Comparison of ENCODE assay signal across 15 mouse cellular contexts in genomic region chr16:5496051-5496685, GRCm38 (mm10).
DNase-seq lines count a peak whose midpoint lies in the region; ATAC-seq and TF ChIP-seq lines count a peak whose summit lies in the region.
"Had no signal": no experiment of that assay in that cellular context is flagged by ENCODE, and none has a peak within 500 bp of the region (broad histone marks: within the 10 kb centered on the region; RNA-seq: fewer than 3 reads in every experiment).

No protein-coding gene starts in this region.

- H3K9me3 ChIP-seq in hindbrain, embryonic 12.5 days (replicated peaks), result no peaks in the 10 kb centered on the region
- H3K9me3 ChIP-seq in hindbrain, postnatal 0 days (ENCODE audit: low read length), result no peaks in the 10 kb centered on the region
- no peaks in the 10 kb centered on the region for H3K9me3 ChIP-seq in hindbrain, embryonic 13.5 days
- H3K9me3 ChIP-seq: embryonic facial prominence, embryonic 13.5 days; heart, embryonic 13.5 days; hindbrain, embryonic 15.5 days; liver, embryonic 13.5 days had no signal

- H3K27me3 ChIP-seq in hindbrain, embryonic 12.5 days, result no peaks in the 10 kb centered on the region
- H3K27me3 ChIP-seq in hindbrain, postnatal 0 days (ENCODE audit: insufficient read depth, low read length), result no peaks in the 10 kb centered on the region
- H3K27me3 ChIP-seq in Patski, result no peaks in the 10 kb centered on the region
- no peaks in the 10 kb centered on the region for H3K27me3 ChIP-seq in hindbrain, embryonic 13.5 days
- no peaks in the 10 kb centered on the region for H3K27me3 ChIP-seq in thymus, adult 2 months (ENCODE audit: control insufficient read depth, insufficient read depth, low read length)
- H3K27me3 ChIP-seq: embryonic facial prominence, embryonic 13.5 days; heart, embryonic 13.5 days; hindbrain, embryonic 15.5 days; liver, embryonic 13.5 days had no signal

- peaks cover 19% of the 10 kb centered on the region for H3K4me1 ChIP-seq in hindbrain, embryonic 12.5 days
- H3K4me1 ChIP-seq in hindbrain, postnatal 0 days (ENCODE audit: insufficient read depth, low read length), result no peaks in the 10 kb centered on the region
- peaks cover 14% of the 10 kb centered on the region for H3K4me1 ChIP-seq in hindbrain, embryonic 13.5 days (replicated peaks)
- H3K4me1 ChIP-seq in thymus, adult 2 months (replicated peaks; ENCODE audit: control insufficient read depth, insufficient read depth, low read length), result no peaks in the 10 kb centered on the region
- H3K4me1 ChIP-seq: heart, embryonic 13.5 days; hindbrain, embryonic 15.5 days; liver, embryonic 13.5 days had no signal

- in situ Hi-C loops in Patski (cut with MboI; ENCODE audit: low pct_unique_long_range_greater_than_20kb), result no loop called here

- H3K4me2 ChIP-seq in hindbrain, embryonic 12.5 days (replicated peaks), result no peak overlapping the region
- H3K4me2 ChIP-seq in hindbrain, postnatal 0 days (ENCODE audit: low read depth, low read length), result no peak overlapping the region
- no peak overlapping the region for H3K4me2 ChIP-seq in hindbrain, embryonic 13.5 days
- H3K4me2 ChIP-seq: embryonic facial prominence, embryonic 13.5 days; heart, embryonic 13.5 days; hindbrain, embryonic 15.5 days; liver, embryonic 13.5 days had no signal

- TF ChIP-seq CTCF in hindbrain, postnatal 0 days (IDR thresholded peaks at IDR 0.05; ENCODE audit: low read depth), result no peak
- no peak for TF ChIP-seq CTCF in Patski (IDR thresholded peaks at IDR 0.05)
- no peak for TF ChIP-seq CTCF in thymus, adult 2 months (IDR thresholded peaks at IDR 0.05; ENCODE audit: borderline replicate concordance, control insufficient read depth, extremely low read depth, insufficient read depth, low read length, poor library complexity)

- POLR2A ChIA-PET in Patski (lab: Charles Lee), result interaction anchor here (0.5 kb wide), 1 partner anchor 653 kb away, joined by 4 read pairs; no protein-coding TSS in a partner anchor

- peak; percentile 77 for ATAC-seq in hindbrain, embryonic 12.5 days (ENCODE audit: low FRiP score)
- no peak; the same call in 1 of the 2 replicates for ATAC-seq in hindbrain, postnatal 0 days
- peak; percentile 78 for ATAC-seq in Patski
- 0 out of 2 replicates have a peak, but pooled peaks have one; percentile 39 for ATAC-seq in hindbrain, embryonic 13.5 days (ENCODE audit: low FRiP score)

- no peaks in the 10 kb centered on the region for H3K36me3 ChIP-seq in hindbrain, embryonic 12.5 days
- no peaks in the 10 kb centered on the region for H3K36me3 ChIP-seq in hindbrain, postnatal 0 days (ENCODE audit: insufficient read depth, low read length)
- no peaks in the 10 kb centered on the region for H3K36me3 ChIP-seq in hindbrain, embryonic 13.5 days
- H3K36me3 ChIP-seq in thymus, adult 2 months (ENCODE audit: control insufficient read depth, insufficient read depth, low read length), result no peaks in the 10 kb centered on the region
- H3K36me3 ChIP-seq: embryonic facial prominence, embryonic 13.5 days; heart, embryonic 13.5 days; hindbrain, embryonic 15.5 days; liver, embryonic 13.5 days had no signal

- no peak overlapping the region for H3K4me3 ChIP-seq in hindbrain, embryonic 12.5 days
- H3K4me3 ChIP-seq in hindbrain, postnatal 0 days (ENCODE audit: low read length), result no peak overlapping the region
- no peak overlapping the region for H3K4me3 ChIP-seq in hindbrain, embryonic 13.5 days
- H3K4me3 ChIP-seq in thymus, adult 2 months (ENCODE audit: control insufficient read depth, insufficient read depth, low read length), result no peak overlapping the region
- H3K4me3 ChIP-seq: embryonic facial prominence, embryonic 13.5 days; heart, embryonic 13.5 days; hindbrain, embryonic 15.5 days; liver, embryonic 13.5 days had no signal

- no peak for TF ChIP-seq POLR2A in thymus, adult 2 months (IDR thresholded peaks at IDR 0.05; ENCODE audit: control insufficient read depth, extremely low read depth, insufficient read depth, low read length, poor library complexity)

- H3K27ac ChIP-seq in hindbrain, embryonic 12.5 days, result no peak overlapping the region
- H3K27ac ChIP-seq in hindbrain, postnatal 0 days, result no peak overlapping the region
- no peak overlapping the region for H3K27ac ChIP-seq in hindbrain, embryonic 13.5 days
- no peak overlapping the region for H3K27ac ChIP-seq in thymus, adult 2 months (ENCODE audit: control insufficient read depth, insufficient read depth, low read length)
- H3K27ac ChIP-seq: embryonic facial prominence, embryonic 13.5 days; heart, embryonic 13.5 days; hindbrain, embryonic 15.5 days; liver, embryonic 13.5 days had no signal

- no peak overlapping the region for H3K9ac ChIP-seq in hindbrain, embryonic 12.5 days
- H3K9ac ChIP-seq in hindbrain, postnatal 0 days (replicated peaks; ENCODE audit: low read length), result no peak overlapping the region
- H3K9ac ChIP-seq in hindbrain, embryonic 13.5 days, result no peak overlapping the region
- H3K9ac ChIP-seq: embryonic facial prominence, embryonic 13.5 days; heart, embryonic 13.5 days; hindbrain, embryonic 15.5 days; liver, embryonic 13.5 days had no signal

- CTCF ChIA-PET in Patski (lab: Charles Lee), result interaction anchor here (0.6 kb wide), 1 partner anchor 632 kb away, joined by 3 read pairs; no protein-coding TSS in a partner anchor

- 30% methylated on average over 2 of the region's 2 CpGs for WGBS in hindbrain, embryonic 12.5 days
- WGBS in hindbrain, postnatal 0 days, result 32% methylated on average over 2 of the region's 2 CpGs
- 37% methylated on average over 2 of the region's 2 CpGs for WGBS in hindbrain, embryonic 13.5 days
- WGBS in thymus, adult 2 months, result 93% methylated on average over 2 of the region's 2 CpGs

- DNase-seq in hindbrain, postnatal 0 days (ENCODE audit: low spot score), result no peak
- DNase-seq in Patski (ENCODE audit: low read depth, low spot score), result no peak
- DNase-seq in kidney, postnatal 14 days, result peak; percentile 60
- no peak for DNase-seq in cerebellum, adult 9-10 months
- no peak for DNase-seq in thymus, adult 2 months
- no peak for DNase-seq in cerebellum, postnatal 14 days
- DNase-seq: adrenal gland, postnatal 36 days; cerebellum, adult 11 months; liver, embryonic 13.5 days; lung, postnatal 10 days had no signal
